Mouse (Mus musculus) limb, embryonic 13.5 days (tissue): ENCODE measurements at regions not wholly inside any gene's neighbourhood (a gene's known extent, or its start where the extent isn't known, plus 50 kb on each side); places are given as distances from the start of the nearest gene placed in this dataset.

Source experiments
- ATAC-seq: fragments of 200-750 bp; cut with Nextera tagmentation; 2 replicates; pipeline ENCODE4 v1.8.0; 2017; ENCODE audit warnings: low read depth, moderate number of reproducible peaks, moderate TSS enrichment; ENCODE audit not compliant: low FRiP score
- H3K27ac ChIP-seq: fragments of 300-500 bp; sonication (generic); 2 replicates; pipeline ENCODE4 v1.5.1; 2015; ENCODE audit warnings: inconsistent platforms, mild to moderate bottlenecking, moderate library complexity
- H3K27me3 ChIP-seq: fragments of 300-500 bp; sonication (generic); 2 replicates; pipeline ENCODE4 v1.6.1; 2015; ENCODE audit warnings: mild to moderate bottlenecking, inconsistent platforms
- H3K36me3 ChIP-seq: fragments of 300-500 bp; sonication (generic); 2 replicates; pipeline ENCODE4 v1.6.1; 2015; ENCODE audit warnings: inconsistent platforms, mild to moderate bottlenecking, moderate library complexity
- H3K4me1 ChIP-seq: fragments of 300-500 bp; sonication (generic); 2 replicates; pipeline ENCODE4 v1.6.1; 2015; ENCODE audit warnings: inconsistent platforms
- H3K4me2 ChIP-seq: fragments of 300-500 bp; sonication (generic); replicated peaks from 2 replicates; pipeline ENCODE4 v1.6.1; 2015; ENCODE audit warnings: inconsistent platforms, mild to moderate bottlenecking, moderate library complexity
- H3K4me3 ChIP-seq: fragments of 300-500 bp; sonication (generic); 2 replicates; pipeline ENCODE4 v1.5.1; 2015; ENCODE audit warnings: moderate library complexity, mild to moderate bottlenecking, inconsistent platforms
- H3K9ac ChIP-seq: fragments of 300-500 bp; sonication (generic); 2 replicates; pipeline ENCODE4 v1.6.1; 2015; ENCODE audit warnings: mild to moderate bottlenecking, inconsistent platforms
- H3K9me3 ChIP-seq: fragments of 300-500 bp; sonication (generic); 2 replicates; pipeline ENCODE4 v1.6.1; 2016; ENCODE audit warnings: inconsistent platforms
- WGBS: fragments of 180-500 bp; shearing (Covaris S2); methylation state at CpG from one replicate; pipeline ENCODE4 v1.1.7; 2015; 5-methylcytosine and 5-hydroxymethylcytosine counted together

DNA sequence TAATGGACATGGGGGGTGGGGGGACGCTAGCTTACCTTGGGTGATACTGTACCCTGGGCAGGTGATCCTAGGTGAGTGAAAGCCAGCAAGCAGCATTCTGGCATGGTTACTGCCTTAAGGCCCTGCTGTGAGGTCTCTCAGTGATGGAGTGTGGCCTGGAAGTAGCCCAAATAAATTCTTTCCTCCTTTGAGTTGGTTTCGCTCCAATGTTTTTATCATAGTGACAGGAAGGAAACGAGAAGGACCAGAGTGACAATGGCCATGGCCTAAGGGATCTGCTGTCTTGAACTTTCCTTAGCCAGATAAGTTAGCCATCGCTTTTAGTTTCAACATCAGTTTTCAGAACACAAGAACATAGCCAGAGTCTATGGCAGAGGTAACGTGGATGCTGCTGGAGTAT is 282.7 kb downstream of the Cxcl12 start:
- H3K27ac ChIP-seq, result no peak overlapping the region
- 82% methylated on average over 5 of the region's 5 CpGs for WGBS
- peaks cover 11% of the 10 kb centered on the region for H3K4me1 ChIP-seq
- H3K9me3 ChIP-seq, result no peaks in the 10 kb centered on the region
- no peak overlapping the region for H3K4me2 ChIP-seq
- ATAC-seq, result no peak
- no peak overlapping the region for H3K4me3 ChIP-seq
- H3K27me3 ChIP-seq, result peaks cover 3% of the 10 kb centered on the region; the same call in 1 of the 2 replicates
- H3K36me3 ChIP-seq, result no peaks in the 10 kb centered on the region
- no peak overlapping the region for H3K9ac ChIP-seq

DNA sequence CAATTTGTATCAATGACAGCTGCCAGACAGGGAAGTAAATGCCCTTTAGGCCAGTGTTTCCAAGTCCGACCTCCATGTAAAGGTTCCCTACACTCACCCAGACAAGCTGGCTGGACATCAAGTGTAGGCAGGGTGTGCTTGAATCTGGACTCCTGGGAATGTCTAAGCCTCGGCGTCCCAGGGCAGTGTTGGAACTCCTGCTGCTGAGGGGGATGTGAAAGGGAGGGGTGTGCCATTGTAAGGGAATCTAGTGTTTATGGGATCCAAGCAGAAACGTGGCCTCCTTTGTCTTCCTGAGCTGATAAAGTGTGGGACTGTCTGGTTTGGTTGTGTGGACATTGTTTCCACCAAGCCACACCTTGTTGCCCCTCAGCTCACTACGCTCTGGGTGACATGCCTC is 291.9 kb downstream of the Cxcl12 start:
- Histone ChIP-seq H3K4me1 (peaks cover 9% of the 10 kb centered on the region; the same call in 1 of the 2 replicates), H3K9ac (no peak overlapping the region), H3K36me3 (no peaks in the 10 kb centered on the region), H3K27me3 (no peaks in the 10 kb centered on the region), H3K4me3 (no peak overlapping the region), H3K27ac (no peak overlapping the region), H3K4me2 (no peak overlapping the region), H3K9me3 (no peaks in the 10 kb centered on the region)
- 47% methylated on average over 5 of the region's 5 CpGs for WGBS
- ATAC-seq, result no peak

DNA sequence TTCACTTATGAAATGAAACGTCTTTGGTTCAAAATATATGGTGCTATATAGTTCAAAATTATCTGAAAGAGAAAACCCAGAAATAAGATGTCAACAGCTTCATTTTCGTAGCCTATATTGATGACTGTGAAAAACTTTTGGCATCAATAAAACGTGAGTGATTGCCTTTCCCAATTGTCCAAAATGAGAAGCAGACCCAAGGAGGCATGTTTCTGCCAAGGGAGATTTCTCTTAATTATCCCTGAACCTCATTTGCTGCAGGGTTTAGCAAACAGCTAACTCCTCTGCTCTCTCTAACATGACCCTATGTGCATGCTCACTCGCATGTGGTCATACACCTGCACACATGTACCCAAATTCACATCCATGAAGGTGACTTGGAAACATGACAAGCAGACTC is 296.8 kb downstream of the Cxcl12 start:
- Histone ChIP-seq H3K36me3 (no peaks in the 10 kb centered on the region), H3K27me3 (no peaks in the 10 kb centered on the region), H3K9ac (no peak overlapping the region), H3K4me2 (no peak overlapping the region), H3K4me1 (peaks cover 13% of the 10 kb centered on the region; the same call in 1 of the 2 replicates), H3K27ac (no peak overlapping the region), H3K4me3 (no peak overlapping the region), H3K9me3 (no peaks in the 10 kb centered on the region)
- ATAC-seq, result no peak
- 37% methylated on average over 4 of the region's 4 CpGs for WGBS

- H3K4me2 ChIP-seq, result no peak overlapping the region
- H3K4me1 ChIP-seq, result peaks cover 9% of the 10 kb centered on the region; the same call in 1 of the 2 replicates
- H3K36me3 ChIP-seq, result no peaks in the 10 kb centered on the region
- H3K27ac ChIP-seq, result no peak overlapping the region
- no peaks in the 10 kb centered on the region for H3K27me3 ChIP-seq
- ATAC-seq, result no peak
- no peak overlapping the region for H3K9ac ChIP-seq
- 28% methylated on average over 5 of the region's 5 CpGs for WGBS
- no peaks in the 10 kb centered on the region for H3K9me3 ChIP-seq
- no peak overlapping the region for H3K4me3 ChIP-seq
These were observed 297.4 kb downstream of the Cxcl12 start for GRCm38 (mm10) chr6:117465606-117466174.

DNA sequence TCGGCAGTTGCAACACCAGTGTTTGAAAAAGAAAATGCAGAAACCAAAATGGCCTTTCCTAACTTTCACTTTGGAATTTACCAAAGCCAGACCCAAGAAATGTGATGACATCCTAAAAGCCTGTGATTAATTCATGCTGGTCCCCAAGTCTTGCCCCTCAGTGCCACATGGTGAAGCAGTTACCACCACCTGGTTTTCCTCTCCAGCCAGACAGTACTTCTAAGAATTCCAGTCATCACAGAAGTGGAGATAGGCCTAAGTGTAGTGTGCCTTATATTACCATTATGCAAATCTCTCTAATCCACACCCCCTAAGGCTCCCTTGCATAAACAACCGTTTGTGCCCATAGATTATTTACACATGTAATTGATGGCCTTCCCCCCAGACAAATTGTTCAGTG is 311.0 kb downstream of the Cxcl12 start:
- 18% methylated on average over 2 of the region's 2 CpGs for WGBS
- ATAC-seq, result no peak

GRCm38 (mm10) chr6:117480396-117480795 is 312.1 kb downstream of the Cxcl12 start:
- ATAC-seq, result no peak
- WGBS, result 92% methylated on average over 2 of the region's 2 CpGs
- H3K9ac ChIP-seq, result no peak overlapping the region
- H3K27ac ChIP-seq, result no peak overlapping the region
- no peaks in the 10 kb centered on the region for H3K9me3 ChIP-seq
- H3K4me1 ChIP-seq, result peaks cover 13% of the 10 kb centered on the region
- H3K36me3 ChIP-seq, result no peaks in the 10 kb centered on the region
- no peak overlapping the region for H3K4me2 ChIP-seq
- no peak overlapping the region for H3K4me3 ChIP-seq
- no peaks in the 10 kb centered on the region for H3K27me3 ChIP-seq

More for the DNA sequence above, 311.0 kb downstream of the Cxcl12 start:
- no peaks in the 10 kb centered on the region for H3K27me3 ChIP-seq
- H3K4me3 ChIP-seq, result no peak overlapping the region
- H3K9ac ChIP-seq, result no peak overlapping the region
- H3K4me1 ChIP-seq, result peaks cover 13% of the 10 kb centered on the region
- H3K9me3 ChIP-seq, result no peaks in the 10 kb centered on the region
- H3K27ac ChIP-seq, result no peak overlapping the region
- H3K4me2 ChIP-seq, result no peak overlapping the region
- H3K36me3 ChIP-seq, result no peaks in the 10 kb centered on the region

GRCm38 (mm10) chr6:117489161-117489560 is 320.8 kb downstream of the Cxcl12 start:
- H3K4me2 ChIP-seq, result no peak overlapping the region
- WGBS, result 93% methylated on average over 4 of the region's 4 CpGs
- no peaks in the 10 kb centered on the region for H3K4me1 ChIP-seq

GRCm38 (mm10) chr6:117489761-117490396 is 321.5 kb downstream of the Cxcl12 start:
- no peaks in the 10 kb centered on the region for H3K9me3 ChIP-seq
- no peak overlapping the region for H3K4me3 ChIP-seq
- no peaks in the 10 kb centered on the region for H3K4me1 ChIP-seq
- no peaks in the 10 kb centered on the region for H3K36me3 ChIP-seq
- no peak overlapping the region for H3K9ac ChIP-seq
- no peak overlapping the region for H3K27ac ChIP-seq
- no peak for ATAC-seq
- no peak overlapping the region for H3K4me2 ChIP-seq
- H3K27me3 ChIP-seq, result no peaks in the 10 kb centered on the region
- 87% methylated on average over 3 of the region's 3 CpGs for WGBS

More at GRCm38 (mm10) chr6:117489161-117489560, 320.8 kb downstream of the Cxcl12 start:
- ATAC-seq, result no peak
- H3K9ac ChIP-seq, result no peak overlapping the region
- H3K4me3 ChIP-seq, result no peak overlapping the region
- H3K27ac ChIP-seq, result no peak overlapping the region
- H3K9me3 ChIP-seq, result no peaks in the 10 kb centered on the region
- no peaks in the 10 kb centered on the region for H3K27me3 ChIP-seq
- no peaks in the 10 kb centered on the region for H3K36me3 ChIP-seq

DNA sequence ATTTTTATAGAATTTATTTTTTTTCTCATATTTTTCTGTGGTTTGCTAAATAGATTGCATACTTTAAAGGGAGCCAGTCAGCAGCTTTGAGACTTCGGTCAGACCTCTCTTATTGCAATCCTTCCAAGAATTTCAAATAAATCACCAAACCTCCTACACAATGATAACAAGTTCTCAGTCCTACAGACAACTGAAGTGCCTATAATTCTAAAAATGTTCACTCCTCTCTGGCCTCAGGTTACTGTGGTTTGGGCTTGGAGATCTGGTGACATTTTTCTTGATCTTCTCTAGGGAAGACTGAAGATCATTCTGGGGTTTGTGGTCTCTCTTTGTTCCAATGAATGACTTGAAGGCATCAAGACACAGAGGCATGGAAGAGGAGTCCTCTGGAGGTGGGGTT is 326.6 kb downstream of the Cxcl12 start:
- no peak for ATAC-seq
- Histone ChIP-seq H3K9ac (no peak overlapping the region), H3K4me2 (no peak overlapping the region), H3K4me3 (no peak overlapping the region), H3K9me3 (no peaks in the 10 kb centered on the region), H3K27me3 (no peaks in the 10 kb centered on the region), H3K27ac (no peak overlapping the region), H3K4me1 (no peaks in the 10 kb centered on the region), H3K36me3 (no peaks in the 10 kb centered on the region)
- WGBS, result 83% methylated on average over 1 of the region's 1 CpGs

DNA sequence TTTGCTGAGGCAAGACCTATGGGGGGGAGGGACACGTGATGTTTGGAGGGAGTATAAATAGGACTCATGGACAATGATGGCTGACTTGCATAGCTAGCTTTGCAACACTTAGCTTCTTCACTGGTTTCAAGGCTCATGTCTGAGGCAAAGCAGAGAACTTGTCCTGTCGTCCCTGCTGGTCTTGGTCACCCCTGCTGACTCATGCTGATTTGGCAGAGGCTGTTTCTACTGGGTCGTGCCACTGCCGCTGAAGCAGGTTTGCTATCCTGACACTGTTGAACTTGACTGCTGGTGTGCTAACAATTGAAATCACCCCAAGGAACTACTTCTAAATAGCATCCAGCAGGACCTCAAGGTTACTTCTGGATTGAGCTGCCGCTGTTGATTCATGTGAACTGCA is 329.0 kb downstream of the Cxcl12 start:
- no peak overlapping the region for H3K9ac ChIP-seq
- 74% methylated on average over 5 of the region's 5 CpGs for WGBS
- H3K4me1 ChIP-seq, result no peaks in the 10 kb centered on the region
- H3K9me3 ChIP-seq, result no peaks in the 10 kb centered on the region
- H3K4me3 ChIP-seq, result no peak overlapping the region
- ATAC-seq, result no peak
- H3K27ac ChIP-seq, result no peak overlapping the region
- H3K4me2 ChIP-seq, result no peak overlapping the region
- H3K36me3 ChIP-seq, result no peaks in the 10 kb centered on the region
- H3K27me3 ChIP-seq, result no peaks in the 10 kb centered on the region

DNA sequence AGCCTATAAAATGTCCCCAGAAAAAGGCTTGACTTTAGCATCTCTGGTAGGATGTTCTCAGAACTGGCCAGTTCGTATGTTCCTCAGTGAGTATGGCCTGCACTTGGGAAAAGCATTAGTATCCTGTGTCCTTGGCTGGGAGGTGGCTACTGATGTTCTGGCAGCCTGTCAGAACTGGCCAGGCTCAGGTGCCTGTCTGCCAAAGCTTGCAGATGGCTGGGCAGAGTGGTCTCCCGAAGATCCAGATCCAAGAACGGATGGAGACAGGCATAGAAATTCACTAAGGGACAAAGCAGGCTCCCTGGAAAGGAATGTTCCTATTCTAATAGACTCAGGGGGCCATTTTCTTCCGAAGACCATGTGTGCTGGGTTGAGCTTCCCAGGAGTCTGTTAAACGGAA is 329.6 kb downstream of the Cxcl12 start:
- no peak overlapping the region for H3K4me2 ChIP-seq
- H3K9ac ChIP-seq, result no peak overlapping the region
- 83% methylated on average over 5 of the region's 5 CpGs for WGBS
- no peaks in the 10 kb centered on the region for H3K27me3 ChIP-seq
- H3K36me3 ChIP-seq, result no peaks in the 10 kb centered on the region
- no peaks in the 10 kb centered on the region for H3K9me3 ChIP-seq
- H3K4me3 ChIP-seq, result no peak overlapping the region
- H3K27ac ChIP-seq, result no peak overlapping the region
- no peak for ATAC-seq
- no peaks in the 10 kb centered on the region for H3K4me1 ChIP-seq

DNA sequence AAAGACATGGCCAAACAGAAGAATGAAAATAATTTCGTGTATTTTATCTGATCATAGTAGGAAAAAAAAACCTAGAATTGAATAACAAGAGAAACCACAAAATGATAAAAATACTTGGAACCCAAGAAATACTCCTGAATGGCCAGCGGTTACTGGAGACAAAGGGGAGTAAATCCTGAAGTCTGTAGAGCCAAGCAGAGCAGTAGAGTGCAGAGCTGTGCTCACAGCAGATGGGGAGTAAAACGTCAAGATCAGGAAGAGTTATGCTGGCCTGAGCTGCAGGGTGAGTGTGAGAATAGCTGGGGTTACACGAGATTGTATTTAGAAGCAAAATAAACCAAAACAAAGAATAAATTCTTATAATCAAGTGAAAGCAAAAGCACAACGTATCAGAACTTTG is 334.0 kb downstream of the Cxcl12 start:
- Histone ChIP-seq H3K4me2 (no peak overlapping the region), H3K4me1 (0 out of 2 replicates have a peak, but pooled peaks cover 3% of the 10 kb centered on the region), H3K36me3 (no peaks in the 10 kb centered on the region), H3K27ac (no peak overlapping the region), H3K27me3 (no peaks in the 10 kb centered on the region), H3K4me3 (no peak overlapping the region), H3K9ac (no peak overlapping the region), H3K9me3 (no peaks in the 10 kb centered on the region)
- ATAC-seq, result no peak
- WGBS, result 59% methylated on average over 5 of the region's 5 CpGs

GRCm38 (mm10) chr6:117504771-117505170 is 336.2 kb upstream of the Zfp637 start:
- no peak overlapping the region for H3K27ac ChIP-seq
- no peaks in the 10 kb centered on the region for H3K36me3 ChIP-seq
- H3K4me3 ChIP-seq, result no peak overlapping the region
- no peak for ATAC-seq
- no peak overlapping the region for H3K9ac ChIP-seq
- H3K4me1 ChIP-seq, result peaks cover 16% of the 10 kb centered on the region; the same call in 1 of the 2 replicates
- H3K9me3 ChIP-seq, result no peaks in the 10 kb centered on the region
- WGBS, result 67% methylated on average over 10 of the region's 10 CpGs
- 0 out of 2 replicates have a peak, but pooled peaks cover 5% of the 10 kb centered on the region for H3K27me3 ChIP-seq
- no peak overlapping the region for H3K4me2 ChIP-seq
